Mouse (Mus musculus) retina, embryonic 14.5 days (tissue): ENCODE measurements around the gene Dcps.
A peak's percentile ranks its signal among the peaks of the same experiment; 100 is the strongest.

Experiments used
- DNase-seq: peaks from one replicate; pipeline ENCODE4 v3.0.0-alpha.2; 2015; ENCODE audit warnings: low spot score

Gene Dcps

DNA sequence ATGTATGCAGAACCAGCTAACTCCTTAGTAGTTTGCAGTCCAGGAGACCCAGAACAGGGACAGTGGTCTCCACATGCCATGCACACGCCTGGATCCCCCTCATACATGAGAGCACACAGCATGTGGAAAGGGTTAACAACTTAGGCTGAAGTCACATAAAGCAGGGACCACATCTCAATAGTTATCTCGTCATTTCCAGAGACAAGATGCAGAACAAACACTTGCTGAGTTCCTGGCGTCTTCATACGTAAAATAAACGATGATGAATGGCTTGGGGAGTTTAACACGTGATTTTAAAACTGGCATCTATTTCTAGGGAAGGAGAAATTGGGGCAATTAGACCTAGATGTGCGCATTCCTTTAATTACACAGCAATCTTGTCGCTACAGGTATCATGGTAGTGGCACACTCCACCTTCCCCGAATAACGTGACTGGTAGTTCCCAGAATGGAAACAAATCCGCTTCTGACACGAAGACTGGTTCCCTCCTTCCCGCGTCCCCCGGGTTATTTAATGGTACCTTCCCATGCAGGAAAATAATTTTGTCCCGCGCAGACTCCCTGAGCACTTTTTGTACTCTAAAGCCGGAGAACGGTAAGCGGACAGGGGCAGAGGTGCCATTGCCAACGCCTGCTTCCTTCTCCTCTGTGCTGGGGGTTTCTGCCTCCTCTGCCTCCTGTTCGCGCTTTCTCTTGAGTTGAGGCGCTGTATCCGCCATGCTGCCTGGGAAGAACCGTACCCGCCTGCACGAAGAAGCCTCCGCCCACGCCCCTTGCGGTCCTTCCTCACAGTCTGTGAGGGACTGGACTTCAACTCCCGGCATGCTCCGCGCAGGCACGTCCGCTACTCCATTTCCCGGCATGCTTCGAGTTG lies at the start of gene Dcps:
Gene Dcps, minus strand, starts transcription at position 811 of the 873 bp plus-strand sequence.
- peak; percentile 85 for DNase-seq

GRCm38 (mm10) chr9:35223466-35223865 lies 47.6 kb upstream of the Dcps start:
- no peak for DNase-seq

GRCm38 (mm10) chr9:35217963-35218362 lies 42.1 kb upstream of the Dcps start:
- DNase-seq = no peak

- DNase-seq = no peak
Observed at GRCm38 (mm10) chr9:35211573-35212511, 36.0 kb upstream of the Dcps start.

DNA sequence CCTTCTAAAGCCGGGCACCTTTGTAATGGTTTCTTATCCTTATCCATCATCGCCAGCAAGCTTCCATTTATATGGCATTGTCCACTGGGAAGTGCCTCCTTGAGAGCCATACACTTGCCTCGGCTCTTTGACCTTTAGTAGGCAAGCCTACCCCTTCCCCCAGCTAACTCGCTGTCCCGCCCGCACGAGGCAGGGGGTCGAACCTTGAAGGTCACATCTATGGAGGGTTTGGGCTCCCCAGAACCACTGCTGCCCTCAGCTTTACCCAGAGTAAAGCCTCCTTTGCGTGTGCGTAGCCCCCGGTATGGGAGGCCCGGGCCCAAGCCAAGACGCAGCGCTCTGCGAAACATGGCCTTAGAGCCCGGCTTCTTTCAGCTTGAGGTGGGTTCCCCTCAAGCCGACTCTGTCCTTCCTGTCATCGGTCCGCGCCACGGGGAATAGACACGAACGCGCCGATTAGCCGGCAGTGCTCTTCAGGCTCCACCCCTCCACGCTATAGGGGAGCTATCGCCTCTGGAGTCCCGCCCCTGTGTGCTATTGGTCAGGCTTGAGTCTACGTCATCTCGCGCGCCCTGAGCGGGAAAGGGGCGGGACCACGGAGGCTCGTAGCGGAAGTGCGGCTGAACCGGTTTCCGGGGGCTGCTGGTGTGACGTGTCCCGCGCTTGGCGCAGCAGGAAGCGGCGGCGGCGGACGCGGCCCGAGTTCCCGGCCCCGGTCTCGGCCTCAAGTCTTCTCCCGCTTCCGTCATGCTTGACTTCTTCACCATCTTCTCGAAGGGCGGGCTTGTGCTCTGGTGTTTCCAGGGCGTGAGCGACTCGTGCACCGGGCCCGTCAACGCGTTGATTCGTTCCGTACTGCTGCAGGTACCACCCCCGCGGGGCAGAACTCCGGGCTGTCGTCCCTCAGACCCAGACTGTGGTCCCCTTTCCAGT lies 34.9 kb upstream of the Dcps start, which contains the start of gene Foxred1:
Gene Foxred1, minus strand, starts transcription at position 514 of the 933 bp plus-strand sequence.
- DNase-seq = peak; percentile 100

GRCm38 (mm10) chr9:35204421-35204820 lies 28.6 kb upstream of the Dcps start:
- DNase-seq = no peak

- no peak for DNase-seq
Observed at GRCm38 (mm10) chr9:35203536-35203935, 27.7 kb upstream of the Dcps start.

- no peak for DNase-seq
Observed at GRCm38 (mm10) chr9:35200529-35201060, 24.7 kb upstream of the Dcps start.

GRCm38 (mm10) chr9:35199772-35200471 lies 24.1 kb upstream of the Dcps start, which contains the start of the genes Srpr and Tirap:
TSS of gene Srpr (plus strand) at chr9:35200175.
TSS of gene Tirap (minus strand) at chr9:35200291.
- peak; percentile 94 for DNase-seq

- no peak for DNase-seq
Observed at GRCm38 (mm10) chr9:35198945-35199771, 23.3 kb upstream of the Dcps start.

- DNase-seq = no peak
Observed at GRCm38 (mm10) chr9:35198351-35198750, 22.5 kb upstream of the Dcps start.

DNA sequence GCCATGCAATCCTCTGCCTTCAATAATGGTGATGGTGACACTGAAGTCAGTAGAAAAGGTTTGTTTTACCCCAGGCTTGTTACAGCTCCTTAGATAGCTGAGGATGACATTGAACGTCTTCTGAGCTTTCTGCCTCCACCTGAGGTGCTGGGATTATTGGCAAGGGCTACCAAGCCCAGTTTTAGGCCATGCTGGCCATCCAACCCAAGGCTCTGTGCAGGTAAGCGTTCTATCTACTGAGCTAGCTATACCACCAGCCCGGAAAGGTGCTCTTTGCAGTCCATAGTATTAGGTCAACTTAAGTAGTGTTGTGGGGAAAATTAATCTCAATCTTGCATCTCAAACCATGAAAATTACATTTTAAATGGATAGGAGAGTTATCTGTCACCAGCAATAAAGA lies 21.8 kb upstream of the Dcps start:
- no peak for DNase-seq

DNA sequence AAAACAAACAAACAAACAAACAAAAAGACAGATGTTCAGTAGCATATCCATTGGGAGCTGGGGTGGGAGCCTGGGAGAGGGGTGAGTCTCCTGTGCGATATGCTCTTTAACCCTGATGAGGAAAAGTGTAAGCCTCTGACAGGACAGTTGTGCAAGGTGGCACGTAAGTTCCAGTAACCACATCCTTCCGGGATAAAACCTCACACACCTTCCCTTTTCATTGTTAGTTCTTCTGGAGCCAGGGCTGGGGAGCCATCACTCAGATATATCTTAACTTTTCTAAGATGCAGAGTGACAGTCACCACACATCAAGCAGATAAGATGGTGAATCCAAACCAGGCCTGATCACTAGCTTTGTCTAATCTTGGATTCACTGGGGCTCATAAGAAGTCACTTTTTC lies 18.2 kb upstream of the Dcps start:
- DNase-seq = no peak

DNA sequence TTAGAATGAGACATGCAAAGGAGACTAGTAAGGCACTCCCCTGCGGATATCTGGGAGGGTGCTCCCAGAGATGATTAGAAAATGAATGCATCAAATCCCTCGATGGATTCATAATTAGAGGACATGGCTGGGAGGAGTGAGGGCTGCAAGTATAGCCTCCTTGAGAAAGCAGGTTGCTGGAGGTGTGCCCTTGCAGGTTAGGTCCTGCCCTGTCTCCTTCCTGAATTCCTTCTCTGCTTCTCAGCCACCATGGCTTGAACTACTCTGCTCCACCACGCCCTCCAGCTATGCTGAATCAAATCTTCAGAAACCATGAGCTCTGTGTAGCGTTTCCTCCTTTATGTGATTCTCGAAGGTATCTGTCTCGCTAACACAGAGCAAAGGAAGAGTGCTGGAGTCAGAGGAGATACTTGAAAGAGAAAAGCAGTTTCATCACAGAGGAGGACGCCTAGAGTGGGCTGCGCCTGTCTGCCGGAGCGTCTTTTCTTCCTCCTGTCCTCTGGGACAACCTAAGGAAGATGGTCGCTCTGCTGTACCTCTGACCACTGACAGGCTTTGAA lies 17.2 kb upstream of the Dcps start:
- no peak for DNase-seq

DNA sequence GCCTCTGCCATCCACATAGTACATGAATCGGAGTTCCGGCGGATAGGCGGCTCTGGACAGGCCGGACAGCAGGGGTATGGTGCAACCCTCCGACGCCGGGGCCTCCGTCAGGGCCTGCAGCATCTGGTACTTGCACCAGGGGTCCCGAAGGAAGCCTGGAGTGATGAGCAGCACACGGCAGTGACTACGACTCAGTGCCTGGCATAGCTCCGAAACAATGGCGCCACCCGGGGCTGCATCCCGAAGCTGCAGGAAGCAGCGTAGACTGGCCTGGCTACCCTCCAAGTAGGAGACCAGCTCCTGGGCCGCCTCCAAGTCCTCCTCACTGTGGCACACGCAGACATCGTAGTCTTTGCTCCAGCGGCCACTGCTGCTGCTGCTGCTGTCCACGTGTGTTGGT lies 12.8 kb upstream of the Dcps start:
- DNase-seq = no peak

DNA sequence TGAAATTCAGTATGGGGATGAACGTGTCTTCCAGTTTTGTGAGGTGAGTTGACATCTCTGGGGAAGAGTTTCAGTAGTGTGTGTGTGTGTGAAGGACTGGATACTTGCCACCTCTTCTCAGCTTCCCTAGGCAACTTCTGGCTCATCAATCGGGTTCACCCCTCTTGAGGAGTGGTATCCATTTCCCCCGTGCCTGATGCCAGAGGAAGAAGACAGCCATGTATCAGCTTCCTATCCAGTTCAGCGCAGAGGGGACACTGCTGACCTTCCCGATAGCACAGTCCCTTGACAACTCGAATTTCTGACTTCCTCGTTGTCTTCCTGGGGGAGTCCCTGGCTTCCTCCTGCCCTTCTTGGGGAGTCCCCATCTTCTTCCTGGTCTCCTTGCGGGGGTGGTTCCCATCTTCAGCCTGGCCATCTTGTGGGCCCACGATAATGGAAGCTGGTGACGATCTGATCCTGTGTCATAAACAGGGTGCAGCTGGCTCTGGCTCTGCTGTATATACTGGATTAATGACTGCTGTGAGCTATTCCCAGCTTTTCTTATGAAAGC lies 11.6 kb upstream of the Dcps start:
- DNase-seq = no peak

DNA sequence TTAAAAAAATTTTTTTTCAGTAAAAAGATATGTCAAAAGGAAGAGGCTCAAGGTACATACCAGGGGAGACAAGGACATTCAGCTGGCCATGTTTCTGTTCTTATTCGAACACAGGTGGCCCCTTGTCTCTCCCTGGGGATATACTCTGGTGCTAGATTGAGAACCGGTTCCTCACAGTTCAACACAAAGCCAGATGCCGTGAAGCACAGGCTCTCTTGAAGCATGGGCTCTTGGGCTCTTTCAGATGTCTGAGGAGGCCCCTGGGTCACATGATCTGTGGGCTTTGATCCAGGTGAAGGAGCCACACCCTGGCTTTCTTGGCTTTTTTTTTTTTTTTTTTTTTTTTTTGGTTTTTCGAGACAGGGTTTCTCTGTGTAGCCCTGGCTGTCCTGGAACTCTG lies 10.6 kb upstream of the Dcps start:
- no peak for DNase-seq

- DNase-seq = no peak
Observed at GRCm38 (mm10) chr9:35183359-35183758, 7.5 kb upstream of the Dcps start.

DNA sequence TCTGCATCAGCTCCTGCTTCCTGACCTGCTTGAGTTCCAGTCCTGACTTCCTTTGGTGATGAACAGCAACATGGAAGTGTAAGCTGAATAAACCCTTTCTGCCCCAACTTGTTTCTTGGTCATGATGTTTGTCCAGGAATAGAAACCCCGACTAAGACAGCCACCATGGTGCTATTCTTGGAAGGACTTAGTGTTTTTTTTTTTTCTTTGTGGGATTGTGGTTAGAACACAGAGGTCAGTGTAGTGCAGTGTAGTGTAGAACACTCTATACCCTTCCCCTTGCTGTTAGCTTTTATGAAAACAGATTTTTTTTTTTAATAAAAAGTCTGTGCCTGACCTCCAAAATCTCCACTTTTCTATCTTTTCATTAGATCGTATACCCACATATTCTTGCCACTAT lies 7.0 kb upstream of the Dcps start:
- no peak for DNase-seq
